Mouse (Mus musculus): ENCODE measurements around the gene Cuedc2.

The Cuedc2 gene

GRCm38 (mm10) chr19:46320076-46320785 lies 18.3 kb downstream of the Cuedc2 start:
- peak; percentile 59 for DNase-seq

GRCm38 (mm10) chr19:46318586-46319378 lies 19.7 kb downstream of the Cuedc2 start:
- peak; percentile 84 for DNase-seq

- peak; percentile 75 for DNase-seq
These were observed 20.5 kb downstream of the Cuedc2 start for GRCm38 (mm10) chr19:46318031-46318471.

- peak; percentile 45 for DNase-seq
These were observed 21.0 kb downstream of the Cuedc2 start for GRCm38 (mm10) chr19:46317546-46317885.

GRCm38 (mm10) chr19:46316846-46317545 lies 21.5 kb downstream of the Cuedc2 start:
- DNase-seq, result peak; percentile 58

GRCm38 (mm10) chr19:46315752-46316610 lies 22.5 kb downstream of the Cuedc2 start:
- peak; percentile 34 for DNase-seq

- peak; percentile 50 for DNase-seq
These were observed 23.4 kb downstream of the Cuedc2 start for GRCm38 (mm10) chr19:46314872-46315742.

- DNase-seq, result peak; percentile 63
These were observed 24.3 kb downstream of the Cuedc2 start for GRCm38 (mm10) chr19:46314151-46314601.

- peak; percentile 23 for DNase-seq
These were observed 24.9 kb downstream of the Cuedc2 start for GRCm38 (mm10) chr19:46313591-46313990.

- DNase-seq, result peak; percentile 37
These were observed 25.4 kb downstream of the Cuedc2 start for GRCm38 (mm10) chr19:46313116-46313515.

- DNase-seq, result peak; percentile 39
These were observed 25.9 kb downstream of the Cuedc2 start for GRCm38 (mm10) chr19:46312566-46312965.

GRCm38 (mm10) chr19:46311341-46311740 lies 27.2 kb downstream of the Cuedc2 start:
- DNase-seq, result peak; percentile 36

GRCm38 (mm10) chr19:46310312-46310865 lies 28.1 kb downstream of the Cuedc2 start:
- DNase-seq, result peak; percentile 50

- DNase-seq, result peak; percentile 66
These were observed 28.7 kb downstream of the Cuedc2 start for GRCm38 (mm10) chr19:46309651-46310305.

- DNase-seq, result peak; percentile 87
These were observed 29.6 kb downstream of the Cuedc2 start for GRCm38 (mm10) chr19:46308706-46309435.

- peak; percentile 47 for DNase-seq
These were observed 30.2 kb downstream of the Cuedc2 start for GRCm38 (mm10) chr19:46308303-46308702.

GRCm38 (mm10) chr19:46307781-46308180 lies 30.7 kb downstream of the Cuedc2 start:
- DNase-seq, result peak; percentile 49

GRCm38 (mm10) chr19:46306751-46307289 lies 31.7 kb downstream of the Cuedc2 start:
- DNase-seq, result peak; percentile 40

- no peak for DNase-seq
These were observed 32.3 kb downstream of the Cuedc2 start for GRCm38 (mm10) chr19:46306268-46306610.

Data from cerebellum, adult 9-11 months (tissue).